Mouse (Mus musculus) small intestine, adult 2 months (tissue): Measurements from ENCODE around the gene Cbl. TPM values are rescaled to one million over a fixed set of nuclear protein-coding genes. Genes with fewer than 3 reads are reported as not detected.
"Not testable (repeated sequence)": the region's sequence is repeated elsewhere in the genome, so short reads cannot be mapped to it uniquely, and the experiment has no call there.

Source experiments
- H3K27ac ChIP-seq: fragments of 200-500 bp; 2 replicates; pipeline ENCODE4 v1.5.1; 2012; ENCODE audit warnings: low read depth, low read length, control low read depth, inconsistent platforms; ENCODE audit not compliant: insufficient read depth
- H3K27me3 ChIP-seq: fragments of 200-500 bp; 2 replicates; pipeline ENCODE4 v1.6.1; 2012; ENCODE audit warnings: mild to moderate bottlenecking, moderate library complexity, low read length, inconsistent platforms; ENCODE audit not compliant: control insufficient read depth, insufficient read depth
- H3K36me3 ChIP-seq: fragments of 200-500 bp; 2 replicates; pipeline ENCODE4 v1.6.1; 2012; ENCODE audit warnings: mild to moderate bottlenecking, low read length, control low read depth, inconsistent platforms; ENCODE audit not compliant: control insufficient read depth, insufficient read depth
- H3K4me1 ChIP-seq: fragments of 200-500 bp; 2 replicates; pipeline ENCODE4 v1.6.1; 2012; ENCODE audit warnings: low read length, inconsistent platforms, mixed read lengths; ENCODE audit not compliant: control insufficient read depth, insufficient read depth, insufficient read length
- H3K4me3 ChIP-seq: fragments of 200-500 bp; 2 replicates; pipeline ENCODE4 v1.5.1; 2012; ENCODE audit warnings: low read depth, mild to moderate bottlenecking, control low read depth, inconsistent platforms, low read length, moderate library complexity
- CTCF ChIP-seq: fragments of 200-500 bp; IDR thresholded peaks from 2 replicates; pipeline ENCODE4 v1.5.1; 2012; ENCODE audit warnings: low read depth, mild to moderate bottlenecking, control low read depth, inconsistent platforms, low read length, moderate library complexity, mixed read lengths; ENCODE audit not compliant: insufficient replicate concordance, insufficient read length; ENCODE audit errors: extremely low read depth
- POLR2A ChIP-seq: fragments of 200-500 bp; IDR thresholded peaks from 2 replicates; pipeline ENCODE4 v1.6.1; 2012; ENCODE audit warnings: low read depth, mild to moderate bottlenecking, control low read depth, inconsistent platforms, low read length, moderate library complexity
- WGBS: fragments of 180-500 bp; shearing (Covaris S2); methylation state at CpG from one replicate; pipeline ENCODE4 v1.1.7; 2018; 5-methylcytosine and 5-hydroxymethylcytosine counted together
- polyA plus RNA-seq: library from polyadenylated mRNA; depleted of rRNA; stranded (reverse); fragments of >200 nt; gene quantifications from 2 replicates; pipeline ENCODE4 v1.2.3, GENCODE M21; 2012

Cbl gene
- polyA plus RNA-seq, 1 experiment = 6.9 TPM

- WGBS = 90% methylated on average over 4 of the region's 4 CpGs
- H3K27me3 ChIP-seq = no peaks in the 10 kb centered on the region
- peaks cover 1% of the 10 kb centered on the region; the same call in 1 of the 2 replicates for H3K4me1 ChIP-seq
- H3K4me3 ChIP-seq = no peak overlapping the region
- no peak for TF ChIP-seq POLR2A
- no peaks in the 10 kb centered on the region for H3K36me3 ChIP-seq
- H3K27ac ChIP-seq = no peak overlapping the region
These were observed 117.7 kb downstream of the Cbl start for GRCm38 (mm10) chr9:44116182-44116581.

- no peak overlapping the region for H3K27ac ChIP-seq
- H3K4me1 ChIP-seq = peaks cover 1% of the 10 kb centered on the region; the same call in 1 of the 2 replicates
- H3K36me3 ChIP-seq = no peaks in the 10 kb centered on the region
- no peaks in the 10 kb centered on the region for H3K27me3 ChIP-seq
- 91% methylated on average over 9 of the region's 9 CpGs for WGBS
- no peak for TF ChIP-seq POLR2A
- no peak for TF ChIP-seq CTCF
- H3K4me3 ChIP-seq = no peak overlapping the region
These were observed 118.2 kb downstream of the Cbl start for GRCm38 (mm10) chr9:44115599-44115998.

- H3K4me1 ChIP-seq = peaks cover 4% of the 10 kb centered on the region; the same call in 1 of the 2 replicates
- H3K4me3 ChIP-seq = no peak overlapping the region
- TF ChIP-seq CTCF (no peak), POLR2A (no peak)
- peaks cover 1% of the 10 kb centered on the region; the same call in 1 of the 2 replicates for H3K36me3 ChIP-seq
- WGBS = 42% methylated on average over 2 of the region's 2 CpGs
- H3K27ac ChIP-seq = no peak overlapping the region
- H3K27me3 ChIP-seq = no peaks in the 10 kb centered on the region
These were observed 119.4 kb downstream of the Cbl start for GRCm38 (mm10) chr9:44114453-44114852.

DNA sequence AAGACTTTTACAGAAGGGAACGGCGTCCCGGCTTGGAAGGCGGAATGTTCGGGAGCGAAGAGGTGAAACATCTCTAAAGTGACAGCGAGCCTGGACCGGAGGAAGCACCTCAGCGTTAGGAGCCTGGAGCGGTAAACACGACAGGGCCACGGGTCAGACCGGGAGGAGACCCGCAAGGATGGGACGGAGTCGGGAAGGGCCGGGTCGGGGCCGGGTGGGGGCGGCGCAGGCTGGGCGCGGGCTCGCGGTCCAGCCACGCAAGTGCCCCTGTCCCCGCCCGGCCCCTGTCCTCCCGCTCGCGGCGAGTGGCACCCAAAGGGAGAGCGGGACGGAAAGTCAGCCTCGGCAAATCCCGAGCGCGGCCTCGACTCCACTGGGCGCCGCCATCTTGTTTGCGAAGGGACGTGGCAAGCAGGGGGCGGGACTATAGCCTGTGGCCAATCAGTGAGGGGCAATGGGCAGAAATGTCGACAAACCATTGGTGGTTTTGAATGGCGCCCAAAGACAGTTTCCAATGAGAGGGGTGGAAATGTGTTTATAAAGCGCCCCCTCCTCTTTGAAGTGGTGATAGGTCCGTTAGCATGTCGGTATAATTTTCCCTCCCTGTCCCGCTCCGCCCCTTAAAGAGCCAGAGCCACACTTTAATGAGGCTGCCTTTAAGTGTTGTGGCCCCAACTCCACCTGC is 120.6 kb downstream of the Cbl start, which contains the start of the genes Gm49380 and Rnf26:
Gm49380 (minus strand) TSS at position 396 of the 685 bp plus-strand sequence.
Rnf26 (minus strand) TSS at position 413 of the 685 bp plus-strand sequence.
- H3K36me3 ChIP-seq = peaks cover 1% of the 10 kb centered on the region; the same call in 1 of the 2 replicates
- peak within 1 kb of the TSS; percentile 82 for H3K4me3 ChIP-seq
- peaks cover 6% of the 10 kb centered on the region; the same call in 1 of the 2 replicates for H3K4me1 ChIP-seq
- H3K27ac ChIP-seq = no peak within 1 kb of the TSS
- no peaks in the 10 kb centered on the region for H3K27me3 ChIP-seq
- under 1% methylated on average over 51 of the region's 51 CpGs for WGBS
- TF ChIP-seq CTCF (no peak), POLR2A (no peak; the same call in 1 of the 2 replicates)

DNA sequence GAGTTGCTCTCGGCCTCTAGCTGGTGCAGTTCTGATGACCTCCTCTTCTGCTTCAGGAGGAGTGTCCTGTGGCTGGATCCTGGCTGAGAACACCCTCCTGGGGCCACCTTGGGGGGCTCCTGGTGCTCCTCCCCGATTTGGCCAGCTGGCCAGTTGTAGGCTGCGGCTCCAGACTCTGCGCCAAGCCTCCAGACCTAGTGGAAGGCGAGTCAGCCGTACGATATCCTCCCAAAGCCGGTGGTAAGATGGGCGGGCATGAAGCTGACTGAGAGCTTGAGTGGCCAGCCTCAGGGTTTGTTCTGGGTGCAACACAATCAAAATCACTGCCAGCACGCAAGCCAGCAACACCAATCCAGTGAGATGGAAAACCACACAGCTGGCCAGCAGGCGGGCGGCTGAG is 121.9 kb downstream of the Cbl start:
- not testable (repeated sequence) for H3K4me1 ChIP-seq, H3K27ac ChIP-seq, H3K27me3 ChIP-seq, H3K4me3 ChIP-seq, H3K36me3 ChIP-seq
- WGBS = 58% methylated on average over 10 of the region's 12 CpGs

- TF ChIP-seq CTCF (peak; percentile 77; the same call in 1 of the 2 replicates), POLR2A (no peak)
- H3K4me1 ChIP-seq = peaks cover 5% of the 10 kb centered on the region
- H3K27me3 ChIP-seq = no peaks in the 10 kb centered on the region
- WGBS = 27% methylated on average over 9 of the region's 9 CpGs
- peaks cover 3% of the 10 kb centered on the region; the same call in 1 of the 2 replicates for H3K36me3 ChIP-seq
- no peak overlapping the region for H3K27ac ChIP-seq
- no peak overlapping the region for H3K4me3 ChIP-seq
These were observed 124.3 kb downstream of the Cbl start for GRCm38 (mm10) chr9:44109360-44110095.

- Histone ChIP-seq H3K27me3 (no peaks in the 10 kb centered on the region), H3K36me3 (peaks cover 3% of the 10 kb centered on the region; the same call in 1 of the 2 replicates), H3K4me1 (peaks cover 5% of the 10 kb centered on the region), H3K27ac (0 out of 2 replicates have a peak overlapping the region, but pooled peaks have one; percentile 71), H3K4me3 (0 out of 2 replicates have a peak overlapping the region, but pooled peaks have one; percentile 45)
- 81% methylated on average over 31 of the region's 31 CpGs for WGBS
- TF ChIP-seq POLR2A = no peak
- no peak for TF ChIP-seq CTCF
These were observed 125.4 kb downstream of the Cbl start for GRCm38 (mm10) chr9:44108269-44109055.
